In genomic region chr15:98930017-98930734, GRCm38 (mm10) we compare ENCODE assay signal across 14 mouse cellular contexts. TPM values are rescaled to one million over a fixed set of nuclear protein-coding genes. Genes with fewer than 3 reads are reported as not detected.
DNase-seq lines count a peak whose midpoint lies in the region; ATAC-seq and TF ChIP-seq lines count a peak whose summit lies in the region.
"Had no signal": no experiment of that assay in that cellular context is flagged by ENCODE, and none has a peak within 500 bp of the region (broad histone marks: within the 10 kb centered on the region; RNA-seq: fewer than 3 reads in every experiment).

No protein-coding gene starts in this region.

- H3K4me1 ChIP-seq in heart, embryonic 13.5 days: peaks cover 29% of the 10 kb centered on the region
- H3K4me1 ChIP-seq in lung, embryonic 16.5 days (replicated peaks; ENCODE audit: control insufficient read depth, insufficient read depth, low read length): peaks cover 14% of the 10 kb centered on the region
- peaks cover 0 to 6% of the 10 kb centered on the region in 2 experiments; a peak in 2 of 4 replicates for H3K4me1 ChIP-seq in ES-E14 (ENCODE audit: control insufficient read depth in 2 of 2, insufficient read depth in 2 of 2, low read length in 2 of 2, poor library complexity in 1 of 2)
- H3K4me1 ChIP-seq in liver, embryonic 13.5 days (replicated peaks): peaks cover 27% of the 10 kb centered on the region

- H3K27me3 ChIP-seq in heart, embryonic 13.5 days (replicated peaks): no peaks in the 10 kb centered on the region
- no peaks in the 10 kb centered on the region for H3K27me3 ChIP-seq in lung, embryonic 16.5 days (ENCODE audit: control insufficient read depth, insufficient read depth, low read depth, low read length)
- no peaks in the 10 kb centered on the region for H3K27me3 ChIP-seq in liver, embryonic 13.5 days

- DNase-seq in heart, postnatal 14 days: no peak
- no peak for DNase-seq in lung, postnatal 36 days
- DNase-seq in ES-E14 (ENCODE audit: low read depth, low spot score): no peak
- DNase-seq in liver, embryonic 13.5 days: no peak
- DNase-seq in left cerebral cortex, postnatal 36 days (ENCODE audit: low spot score in 2 of 2): no peak
- DNase-seq in right cerebral cortex, adult 2 months (ENCODE audit: low spot score in 2 of 2): no peak
- DNase-seq: adrenal gland, postnatal 36 days; gastrocnemius, adult 2 months; kidney, adult 8-10 months had no signal

- H3K27ac ChIP-seq in heart, embryonic 13.5 days (replicated peaks): peak overlapping the region; percentile 4; the same call in 1 of the 2 replicates
- 0 out of 2 replicates have a peak overlapping the region, but pooled peaks have one; percentile 16 for H3K27ac ChIP-seq in lung, embryonic 16.5 days (ENCODE audit: low read length)
- no peak overlapping the region for H3K27ac ChIP-seq in ES-E14 (ENCODE audit: insufficient read depth, low read depth, low read length, poor library complexity, severe bottlenecking)
- peak overlapping the region; percentile 64 for H3K27ac ChIP-seq in liver, embryonic 13.5 days
- H3K27ac ChIP-seq: gastrocnemius, adult 2 months had no signal

- H3K4me3 ChIP-seq in heart, embryonic 13.5 days: no peak overlapping the region
- no peak overlapping the region for H3K4me3 ChIP-seq in lung, embryonic 16.5 days (ENCODE audit: low read length)
- H3K4me3 ChIP-seq in ES-E14 (ENCODE audit: insufficient read depth in 1 of 2, low read depth in 1 of 2, low read length in 2 of 2, poor library complexity in 1 of 2, severe bottlenecking in 1 of 2): no peak overlapping the region
- no peak overlapping the region for H3K4me3 ChIP-seq in liver, embryonic 13.5 days (replicated peaks)
- H3K4me3 ChIP-seq: gastrocnemius, adult 2 months had no signal

- no peaks in the 10 kb centered on the region for H3K9me3 ChIP-seq in heart, embryonic 13.5 days
- H3K9me3 ChIP-seq in lung, embryonic 16.5 days (ENCODE audit: control insufficient read depth, low read length): no peaks in the 10 kb centered on the region; the same call in 1 of the 2 replicates
- no peaks in the 10 kb centered on the region for H3K9me3 ChIP-seq in ES-E14 (ENCODE audit: control insufficient read depth, insufficient read depth, low read depth, low read length)
- no peaks in the 10 kb centered on the region for H3K9me3 ChIP-seq in liver, embryonic 13.5 days (replicated peaks)

- intact Hi-C loops in heart, postnatal 14 days (cut with DNase I): no loop called here
- intact Hi-C loops in left cerebral cortex, postnatal 36 days (cut with DNase I): loop anchor here (5.0 kb wide), 1 partner anchor 58 kb away; the partner anchor contains the start of gene Kmt2d

- in situ Hi-C loops in ES-E14 (cut with MboI; ENCODE audit: low sequenced_read_pairs in 2 of 2, unreplicated experiment in 2 of 2): no loop called here

- no peak overlapping the region; the same call in 1 of the 2 replicates for H3K9ac ChIP-seq in heart, embryonic 13.5 days
- no peak overlapping the region for H3K9ac ChIP-seq in lung, embryonic 16.5 days (ENCODE audit: low read length)
- H3K9ac ChIP-seq in ES-E14 (ENCODE audit: insufficient read depth, low read depth, low read length, poor library complexity, severe bottlenecking): no peak overlapping the region
- no peak overlapping the region; the same call in 1 of the 2 replicates for H3K9ac ChIP-seq in liver, embryonic 13.5 days

- no peak for ATAC-seq in heart, embryonic 13.5 days (ENCODE audit: extremely low read depth, insufficient number of reproducible peaks, low FRiP score, low TSS enrichment)
- no peak for ATAC-seq in lung, embryonic 16.5 days (ENCODE audit: low read depth)
- no peak for ATAC-seq in liver, embryonic 13.5 days (ENCODE audit: low read depth)
- ATAC-seq: hindbrain, embryonic 16.5 days had no signal

- no peak overlapping the region for H3K4me2 ChIP-seq in heart, embryonic 13.5 days
- no peak overlapping the region for H3K4me2 ChIP-seq in lung, embryonic 16.5 days (ENCODE audit: low read depth, low read length)
- no peak overlapping the region for H3K4me2 ChIP-seq in liver, embryonic 13.5 days

- 37% methylated on average over 8 of the region's 8 CpGs for WGBS in heart, embryonic 13.5 days
- 34% methylated on average over 8 of the region's 8 CpGs for WGBS in lung, embryonic 16.5 days
- 37% methylated on average over 8 of the region's 8 CpGs for WGBS in liver, embryonic 13.5 days (ENCODE audit: insufficient replicate concordance)

- peaks cover 22% of the 10 kb centered on the region for H3K36me3 ChIP-seq in heart, embryonic 13.5 days
- no peaks in the 10 kb centered on the region for H3K36me3 ChIP-seq in lung, embryonic 16.5 days (ENCODE audit: control insufficient read depth, insufficient read depth, low read length)
- peaks cover 14% of the 10 kb centered on the region for H3K36me3 ChIP-seq in ES-E14 (ENCODE audit: control insufficient read depth, insufficient read depth, low read length, poor library complexity, severe bottlenecking)
- H3K36me3 ChIP-seq in liver, embryonic 13.5 days: peaks cover 23% of the 10 kb centered on the region

TF ChIP-seq in ES-E14, 5 proteins besides CTCF, POLR2A, EP300 and RAD21:
- TF ChIP-seq ZC3H11A (IDR thresholded peaks at IDR 0.05; ENCODE audit: borderline replicate concordance, low read depth, low read length) (no peak), ZNF384 (IDR thresholded peaks at IDR 0.05; ENCODE audit: low read depth, low read length) (no peak), CHD2 (IDR thresholded peaks at IDR 0.05; ENCODE audit: low read depth, low read length) (0 out of 2 replicates have a peak, but pooled peaks have one; percentile 23), MAFK (IDR thresholded peaks at IDR 0.05; ENCODE audit: insufficient read depth, low read depth, low read length) (no peak), HCFC1 (IDR thresholded peaks at IDR 0.05; ENCODE audit: borderline replicate concordance, insufficient read depth, low read length) (no peak)

RNA-seq across cellular contexts. Expression of gene Tuba1b, which starts 4.2 kb away (rescaled TPM):
- polyA plus RNA-seq in heart, embryonic 13.5 days (2015; fragmentation: Nextera tagmentation; extraction: Ambion mirVana): 1,584 and 1,655 TPM in 2 replicates
- total RNA-seq in heart, postnatal 14 days (2021): 100 to 1,000 TPM; 164 to 218 TPM
- polyA plus RNA-seq in lung, embryonic 16.5 days (2015; fragmentation: Nextera tagmentation; extraction: Ambion mirVana): 1,812 and 1,892 TPM in 2 replicates
- 1,092 and 1,539 TPM in 2 replicates for total RNA-seq in ES-E14 (2012; rRNA removed)
- polyA plus RNA-seq in liver, embryonic 13.5 days (2015; fragmentation: Nextera tagmentation; extraction: Ambion mirVana): 1,202 and 1,287 TPM in 2 replicates
- 100 to 1,000 TPM; 509 to 602 TPM for total RNA-seq in left cerebral cortex, postnatal 36 days (2021)

RNA-seq across cellular contexts. Expression of gene Lmbr1l, which starts 12.1 kb away (rescaled TPM):
- polyA plus RNA-seq in heart, embryonic 13.5 days (2015; fragmentation: Nextera tagmentation; extraction: Ambion mirVana): 13.5 and 15.0 TPM in 2 replicates
- total RNA-seq in heart, postnatal 14 days (2021): 10 to 100 TPM; 13.6 to 13.7 TPM
- polyA plus RNA-seq in lung, embryonic 16.5 days (2015; fragmentation: Nextera tagmentation; extraction: Ambion mirVana): 15.7 and 17.3 TPM in 2 replicates
- total RNA-seq in ES-E14 (2012; rRNA removed): 55.1 and 73.3 TPM in 2 replicates
- 3.2 and 3.9 TPM in 2 replicates for polyA plus RNA-seq in liver, embryonic 13.5 days (2015; fragmentation: Nextera tagmentation; extraction: Ambion mirVana)
- total RNA-seq in left cerebral cortex, postnatal 36 days (2021): 10 to 100 TPM; 12.6 to 16.6 TPM

RNA-seq across cellular contexts. Expression of gene Gm49450, which starts 23.2 kb away (rescaled TPM):
- not detected in 2 replicates for polyA plus RNA-seq in heart, embryonic 13.5 days (2015; fragmentation: Nextera tagmentation; extraction: Ambion mirVana)
- not detected for total RNA-seq in heart, postnatal 14 days (2021)
- not detected in 2 replicates for polyA plus RNA-seq in lung, embryonic 16.5 days (2015; fragmentation: Nextera tagmentation; extraction: Ambion mirVana)
- total RNA-seq in ES-E14 (2012; rRNA removed): not detected in 2 replicates
- not detected in 2 replicates for polyA plus RNA-seq in liver, embryonic 13.5 days (2015; fragmentation: Nextera tagmentation; extraction: Ambion mirVana)
- not detected for total RNA-seq in left cerebral cortex, postnatal 36 days (2021)
- total RNA-seq: adrenal gland, postnatal 36 days; gastrocnemius, adult 2 months; layer of hippocampus, postnatal 14 days had no signal
- polyA plus RNA-seq: hindbrain, embryonic 16.5 days had no signal

RNA-seq across cellular contexts. Expression of gene Tuba1a, which starts 23.3 kb away (rescaled TPM):
- polyA plus RNA-seq in heart, embryonic 13.5 days (2015; fragmentation: Nextera tagmentation; extraction: Ambion mirVana): 1,012 and 1,030 TPM in 2 replicates
- 100 to 1,000 TPM; 116 to 154 TPM for total RNA-seq in heart, postnatal 14 days (2021)
- polyA plus RNA-seq in lung, embryonic 16.5 days (2015; fragmentation: Nextera tagmentation; extraction: Ambion mirVana): 870 and 906 TPM in 2 replicates
- total RNA-seq in ES-E14 (2012; rRNA removed): 595 and 862 TPM in 2 replicates
- polyA plus RNA-seq in liver, embryonic 13.5 days (2015; fragmentation: Nextera tagmentation; extraction: Ambion mirVana): 109 TPM in 2 replicates
- total RNA-seq in left cerebral cortex, postnatal 36 days (2021): 1,000 to 10,000 TPM in 1 of 2 experiments, 100 to 1,000 TPM in 1; 932 to 1,107 TPM

RNA-seq across cellular contexts. Expression of gene Dhh, which starts 31.8 kb away (rescaled TPM):
- polyA plus RNA-seq in heart, embryonic 13.5 days (2015; fragmentation: Nextera tagmentation; extraction: Ambion mirVana): 2.1 and 2.3 TPM in 2 replicates
- total RNA-seq in heart, postnatal 14 days (2021): 1 to 10 TPM; 2.0 to 2.7 TPM
- polyA plus RNA-seq in lung, embryonic 16.5 days (2015; fragmentation: Nextera tagmentation; extraction: Ambion mirVana): 1.4 and 2.4 TPM in 2 replicates
- total RNA-seq in ES-E14 (2012; rRNA removed): 1.0 and 1.2 TPM in 2 replicates
- polyA plus RNA-seq in liver, embryonic 13.5 days (2015; fragmentation: Nextera tagmentation; extraction: Ambion mirVana): 0.12 and 0.16 TPM in 2 replicates
- total RNA-seq in left cerebral cortex, postnatal 36 days (2021): under 1 TPM in 1 of 2 experiments, not detected in 1; 0.35 TPM
- total RNA-seq: megakaryocyte, adult 5-6 weeks had no signal
